Mouse (Mus musculus): ENCODE data around the gene Cntn1. TPM values are rescaled to one million over a fixed set of nuclear protein-coding genes. Genes with fewer than 3 reads are reported as not detected.
"Not testable (repeated sequence)": the region's sequence is repeated elsewhere in the genome, so short reads cannot be mapped to it uniquely, and the experiment has no call there.

Gene Cntn1
- polyA plus RNA-seq, 1 experiment from 2014 or later: 9.6 TPM

DNA sequence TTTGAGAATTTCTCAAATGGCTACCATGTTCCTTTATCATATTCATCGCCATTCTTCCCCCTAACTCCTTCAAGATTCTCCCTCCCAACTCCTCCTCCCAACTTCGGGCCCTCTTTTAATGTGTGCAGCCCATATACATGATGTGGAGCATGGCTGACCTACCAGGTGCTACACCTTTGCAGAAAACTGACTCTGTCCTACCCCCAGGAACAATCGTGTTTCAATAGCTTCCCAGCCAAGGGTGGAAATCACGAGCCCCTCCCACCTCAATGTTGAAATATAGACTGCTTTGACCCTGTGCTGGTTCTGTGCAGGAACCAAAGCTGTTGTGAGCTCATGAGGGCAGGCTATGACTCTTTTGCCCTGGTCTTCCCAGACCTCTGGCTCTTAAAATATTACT lies 236.7 kb downstream of the Cntn1 start:
- Histone ChIP-seq H3K4me3 (no peak overlapping the region), H3K27ac (no peak overlapping the region), H3K27me3 (no peaks in the 10 kb centered on the region), H3K36me3 (no peaks in the 10 kb centered on the region), H3K4me1 (no peaks in the 10 kb centered on the region), H3K9me3 (replicated peaks) (no peaks in the 10 kb centered on the region), H3K9ac (no peak overlapping the region), H3K4me2 (replicated peaks) (no peak overlapping the region)
- ATAC-seq (ENCODE audit: low FRiP score): no peak
- WGBS: 88% methylated on average over 4 of the region's 4 CpGs

DNA sequence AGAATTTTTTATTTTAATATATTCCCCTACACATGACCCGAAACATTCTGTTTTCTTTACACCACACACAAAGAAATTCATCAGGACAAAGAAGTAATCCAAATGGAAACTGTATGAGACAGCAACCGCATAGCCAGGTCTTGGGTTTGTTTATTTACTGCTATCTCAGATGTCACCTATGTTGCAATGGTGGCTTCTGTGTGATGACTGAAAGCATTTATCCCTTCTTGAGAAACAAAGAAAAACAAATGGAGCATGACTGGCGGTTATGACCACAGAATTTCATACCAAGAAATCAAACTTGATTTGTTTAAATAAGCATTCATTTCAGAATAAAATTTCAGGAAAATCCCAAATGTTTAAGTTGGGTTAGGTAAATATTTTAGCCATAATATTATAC lies 245.5 kb downstream of the Cntn1 start:
- no peaks in the 10 kb centered on the region for H3K9me3 ChIP-seq (replicated peaks)
- no peaks in the 10 kb centered on the region for H3K36me3 ChIP-seq
- H3K9ac ChIP-seq: no peak overlapping the region
- H3K27me3 ChIP-seq: no peaks in the 10 kb centered on the region
- no peak for ATAC-seq (ENCODE audit: low FRiP score)
- 87% methylated on average over 3 of the region's 3 CpGs for WGBS
- no peak overlapping the region for H3K4me2 ChIP-seq (replicated peaks)
- H3K27ac ChIP-seq: no peak overlapping the region
- H3K4me3 ChIP-seq: no peak overlapping the region
- no peaks in the 10 kb centered on the region for H3K4me1 ChIP-seq

DNA sequence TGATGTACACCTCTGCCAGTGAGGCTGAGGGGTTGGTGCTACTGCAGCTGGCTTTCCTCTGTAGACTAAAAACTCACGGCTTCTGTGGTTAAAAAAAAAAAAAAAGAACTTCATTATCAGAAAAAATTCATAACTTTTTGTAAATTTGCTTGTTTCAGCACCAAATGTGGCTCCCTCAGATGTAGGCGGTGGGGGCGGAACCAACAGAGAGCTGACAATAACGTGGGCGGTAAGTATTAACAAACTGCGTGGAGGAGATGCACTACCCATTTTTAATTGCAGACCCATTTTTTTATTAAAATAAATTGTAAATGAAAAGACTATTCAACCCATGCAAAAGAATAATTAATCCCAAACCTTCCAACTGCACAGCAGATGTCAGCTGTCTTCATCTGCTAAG lies 251.8 kb downstream of the Cntn1 start:
- WGBS: 82% methylated on average over 6 of the region's 6 CpGs

DNA sequence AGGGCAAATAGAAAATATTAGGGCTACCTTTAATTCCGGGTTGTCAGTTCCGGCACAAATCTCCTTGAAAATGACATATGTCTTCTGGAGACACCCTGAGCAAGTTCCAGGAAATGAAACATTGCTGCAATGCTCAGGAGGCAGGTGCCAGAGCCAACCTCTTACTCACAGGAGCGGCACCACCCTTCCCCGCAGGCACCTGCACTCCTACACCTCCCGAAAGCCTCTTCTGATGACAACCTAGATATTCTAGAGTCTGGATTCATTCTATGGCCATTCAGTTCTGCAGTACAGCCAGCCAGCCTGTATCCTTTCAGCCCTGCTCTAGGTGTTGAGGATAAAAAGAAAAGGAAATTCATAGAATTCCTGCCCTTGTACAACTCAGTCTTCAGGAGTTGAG lies 253.3 kb downstream of the Cntn1 start:
- ATAC-seq (ENCODE audit: low FRiP score): no peak
- 84% methylated on average over 5 of the region's 5 CpGs for WGBS

More for the DNA sequence above, 251.8 kb downstream of the Cntn1 start:
- no peak overlapping the region for H3K4me3 ChIP-seq
- H3K4me1 ChIP-seq: no peaks in the 10 kb centered on the region
- no peak overlapping the region for H3K9ac ChIP-seq
- no peak overlapping the region for H3K27ac ChIP-seq
- no peaks in the 10 kb centered on the region for H3K36me3 ChIP-seq
- H3K27me3 ChIP-seq: no peaks in the 10 kb centered on the region
- no peaks in the 10 kb centered on the region for H3K9me3 ChIP-seq (replicated peaks)
- no peak overlapping the region for H3K4me2 ChIP-seq (replicated peaks)
- no peak for ATAC-seq (ENCODE audit: low FRiP score)

DNA sequence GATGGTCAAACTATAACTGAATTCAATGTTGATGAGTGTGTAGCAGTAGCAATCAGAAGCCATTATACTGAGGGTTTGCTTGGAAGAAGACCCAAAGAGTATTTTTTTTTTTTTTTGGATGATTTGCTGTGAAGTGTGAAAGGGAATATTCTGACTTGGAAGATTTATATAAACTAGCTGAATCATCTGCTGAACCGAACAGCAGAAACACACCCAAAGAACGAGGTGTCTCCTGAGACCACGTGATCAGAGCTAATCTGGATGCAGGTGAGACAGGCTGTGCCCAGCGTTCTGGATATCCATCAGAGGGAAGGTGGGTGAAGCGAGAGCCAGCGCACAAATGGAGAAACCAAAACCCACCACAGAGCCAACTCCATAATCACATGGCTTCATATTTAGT lies 271.0 kb downstream of the Cntn1 start:
- Histone ChIP-seq H3K4me1 (no peaks in the 10 kb centered on the region), H3K27me3 (no peaks in the 10 kb centered on the region), H3K36me3 (no peaks in the 10 kb centered on the region), H3K4me3 (no peak overlapping the region), H3K27ac (no peak overlapping the region), H3K4me2 (replicated peaks) (no peak overlapping the region), H3K9me3 (replicated peaks) (no peaks in the 10 kb centered on the region), H3K9ac (no peak overlapping the region)
- ATAC-seq (ENCODE audit: low FRiP score): no peak
- 94% methylated on average over 6 of the region's 6 CpGs for WGBS

More for the DNA sequence above, 253.3 kb downstream of the Cntn1 start:
- H3K36me3 ChIP-seq: no peaks in the 10 kb centered on the region
- H3K9me3 ChIP-seq (replicated peaks): no peaks in the 10 kb centered on the region
- H3K9ac ChIP-seq: no peak overlapping the region
- no peak overlapping the region for H3K27ac ChIP-seq
- no peaks in the 10 kb centered on the region for H3K4me1 ChIP-seq
- H3K4me3 ChIP-seq: no peak overlapping the region
- no peak overlapping the region for H3K4me2 ChIP-seq (replicated peaks)
- H3K27me3 ChIP-seq: no peaks in the 10 kb centered on the region

DNA sequence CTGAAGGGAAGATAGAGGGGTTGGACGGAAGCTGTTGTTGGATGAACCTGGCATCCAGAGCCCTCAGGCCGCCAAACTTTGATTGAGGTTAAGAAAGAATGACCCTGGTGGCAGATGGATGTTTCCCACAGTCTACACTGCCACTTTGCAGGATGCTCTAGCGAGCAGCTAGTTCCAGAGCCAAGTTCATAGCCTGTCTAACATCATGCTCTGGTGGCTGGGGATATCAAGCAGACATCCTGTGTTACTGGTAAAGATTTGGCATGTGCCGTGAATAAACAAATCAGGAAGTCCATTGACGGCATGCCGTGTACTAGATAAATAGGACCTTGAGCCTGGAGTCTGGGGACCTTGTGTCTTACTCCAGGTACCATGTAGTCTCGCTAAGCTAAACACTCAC lies 276.1 kb downstream of the Cntn1 start:
- Histone ChIP-seq H3K36me3 (no peaks in the 10 kb centered on the region), H3K4me1 (no peaks in the 10 kb centered on the region), H3K9me3 (replicated peaks) (no peaks in the 10 kb centered on the region), H3K4me2 (replicated peaks) (no peak overlapping the region), H3K27ac (no peak overlapping the region), H3K9ac (no peak overlapping the region), H3K4me3 (no peak overlapping the region), H3K27me3 (no peaks in the 10 kb centered on the region)
- WGBS: 89% methylated on average over 7 of the region's 7 CpGs
- no peak for ATAC-seq (ENCODE audit: low FRiP score)

DNA sequence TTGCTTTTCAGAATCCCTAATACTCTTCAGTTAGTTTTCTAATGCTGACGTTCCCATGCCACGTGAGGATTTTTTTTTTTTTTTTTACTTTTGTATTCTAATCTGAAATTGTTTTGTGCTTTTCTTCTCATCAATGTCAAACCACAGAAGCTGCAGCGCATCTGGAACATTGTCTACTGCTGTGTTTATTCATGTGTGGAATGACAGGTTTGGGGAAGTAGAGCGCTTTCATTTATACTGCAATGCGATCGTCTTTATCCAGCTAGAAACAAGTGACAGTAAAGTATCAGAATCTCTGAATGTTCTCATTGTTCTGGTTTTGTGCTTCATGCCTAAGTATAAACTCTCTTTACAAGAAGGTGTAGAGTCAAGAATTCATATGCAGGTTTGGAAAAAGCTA lies 289.3 kb downstream of the Cntn1 start:
- WGBS: 63% methylated on average over 6 of the region's 6 CpGs
- no peaks in the 10 kb centered on the region for H3K36me3 ChIP-seq
- no peak overlapping the region for H3K27ac ChIP-seq
- no peak for ATAC-seq (ENCODE audit: low FRiP score)
- H3K27me3 ChIP-seq: no peaks in the 10 kb centered on the region
- no peaks in the 10 kb centered on the region for H3K9me3 ChIP-seq (replicated peaks)
- H3K4me1 ChIP-seq: no peaks in the 10 kb centered on the region
- no peak overlapping the region for H3K4me2 ChIP-seq (replicated peaks)
- H3K9ac ChIP-seq: no peak overlapping the region
- no peak overlapping the region for H3K4me3 ChIP-seq

DNA sequence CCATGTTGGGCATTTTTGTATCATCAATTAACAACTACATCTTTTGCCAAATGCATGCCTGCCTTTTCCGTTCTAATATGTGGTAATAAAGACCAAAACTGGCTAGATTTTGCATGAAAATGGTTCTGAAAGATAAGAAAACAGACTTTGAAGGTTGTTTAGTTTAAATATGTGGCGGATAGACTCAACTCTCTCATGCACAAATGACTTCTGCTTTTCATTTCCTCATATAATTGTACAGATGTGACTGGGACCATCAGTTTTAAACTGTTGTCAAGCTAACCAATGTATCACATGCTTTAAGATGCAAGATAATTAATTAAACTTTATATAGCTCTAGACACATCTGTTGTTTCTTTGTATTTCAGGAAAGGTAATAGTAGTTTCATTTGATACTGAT lies 290.5 kb downstream of the Cntn1 start:
- H3K9ac ChIP-seq: no peak overlapping the region
- H3K27me3 ChIP-seq: no peaks in the 10 kb centered on the region
- no peak overlapping the region for H3K4me3 ChIP-seq
- no peak overlapping the region for H3K4me2 ChIP-seq (replicated peaks)
- H3K4me1 ChIP-seq: no peaks in the 10 kb centered on the region
- H3K27ac ChIP-seq: no peak overlapping the region
- H3K9me3 ChIP-seq (replicated peaks): no peaks in the 10 kb centered on the region
- no peak for ATAC-seq (ENCODE audit: low FRiP score)
- no peaks in the 10 kb centered on the region for H3K36me3 ChIP-seq
- 81% methylated on average over 2 of the region's 2 CpGs for WGBS

DNA sequence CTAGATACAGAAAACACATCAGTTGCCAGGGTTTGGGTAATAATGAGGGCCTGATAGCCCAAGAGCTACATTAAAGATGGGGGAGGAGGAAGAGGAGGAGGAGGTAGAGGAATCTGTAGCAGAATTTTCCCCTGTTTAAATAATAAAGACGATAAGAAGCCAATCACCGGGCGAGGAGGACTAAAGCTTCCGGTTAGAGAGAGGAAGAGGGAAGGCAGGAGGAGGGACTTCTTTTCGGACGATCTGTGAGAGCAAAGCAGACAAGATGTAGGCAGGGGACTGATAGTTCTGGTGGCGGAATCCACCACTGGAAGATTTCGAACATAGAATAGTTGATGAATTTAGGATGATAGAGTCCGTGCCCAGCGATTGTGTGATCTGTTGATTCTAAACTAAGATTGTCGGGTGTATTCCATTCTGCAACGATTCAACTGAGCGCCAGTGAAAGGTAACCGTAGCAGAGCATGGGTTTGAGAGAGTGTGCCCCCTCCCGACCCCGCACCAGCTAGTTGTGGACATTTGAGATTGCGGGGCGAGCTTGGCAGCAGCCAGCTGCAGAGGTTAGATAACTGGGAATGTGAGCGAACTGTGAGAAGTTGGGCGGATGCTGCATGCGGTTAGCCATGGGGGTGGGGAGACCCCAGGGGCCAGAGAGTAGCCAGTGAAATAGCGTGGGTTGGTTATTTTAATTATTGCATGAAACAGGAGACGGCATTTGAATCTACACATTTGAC lies 293.3 kb downstream of the Cntn1 start:
- no peak overlapping the region for H3K4me2 ChIP-seq (replicated peaks)
- 79% methylated on average over 23 of the region's 23 CpGs for WGBS
- H3K9ac ChIP-seq: no peak overlapping the region
- no peaks in the 10 kb centered on the region for H3K27me3 ChIP-seq
- ATAC-seq (ENCODE audit: low FRiP score): no peak
- H3K4me3 ChIP-seq: peak overlapping the region; percentile 17; the same call in 1 of the 2 replicates
- H3K9me3 ChIP-seq (replicated peaks): no peaks in the 10 kb centered on the region
- no peaks in the 10 kb centered on the region for H3K36me3 ChIP-seq
- no peak overlapping the region for H3K27ac ChIP-seq
- peaks cover 7% of the 10 kb centered on the region for H3K4me1 ChIP-seq

DNA sequence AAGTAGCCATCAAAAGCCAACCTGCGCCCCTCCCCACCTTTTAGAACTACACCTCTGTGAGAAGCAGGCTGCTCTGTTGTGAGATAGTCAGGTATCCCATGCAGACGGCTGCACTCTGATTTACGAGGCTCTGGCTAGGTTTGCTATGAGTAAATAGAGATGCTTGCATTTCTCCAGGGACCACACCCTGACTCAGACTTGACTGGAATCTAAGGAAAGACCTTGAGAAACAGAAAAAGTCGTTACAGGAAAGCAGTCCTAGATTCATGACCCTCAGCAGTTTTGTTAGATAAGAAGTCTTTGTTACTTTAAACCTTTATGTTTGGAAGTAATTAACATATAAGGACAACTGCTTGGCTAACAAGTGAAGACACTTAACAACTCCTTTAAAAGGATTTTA lies 296.5 kb downstream of the Cntn1 start:
- H3K36me3 ChIP-seq: no peaks in the 10 kb centered on the region
- H3K27ac ChIP-seq: no peak overlapping the region
- H3K27me3 ChIP-seq: no peaks in the 10 kb centered on the region
- peaks cover 7% of the 10 kb centered on the region for H3K4me1 ChIP-seq
- no peak overlapping the region for H3K4me2 ChIP-seq (replicated peaks)
- 52% methylated on average over 4 of the region's 4 CpGs for WGBS
- H3K9ac ChIP-seq: no peak overlapping the region
- ATAC-seq (ENCODE audit: low FRiP score): no peak
- H3K4me3 ChIP-seq: no peak overlapping the region
- no peaks in the 10 kb centered on the region for H3K9me3 ChIP-seq (replicated peaks)

DNA sequence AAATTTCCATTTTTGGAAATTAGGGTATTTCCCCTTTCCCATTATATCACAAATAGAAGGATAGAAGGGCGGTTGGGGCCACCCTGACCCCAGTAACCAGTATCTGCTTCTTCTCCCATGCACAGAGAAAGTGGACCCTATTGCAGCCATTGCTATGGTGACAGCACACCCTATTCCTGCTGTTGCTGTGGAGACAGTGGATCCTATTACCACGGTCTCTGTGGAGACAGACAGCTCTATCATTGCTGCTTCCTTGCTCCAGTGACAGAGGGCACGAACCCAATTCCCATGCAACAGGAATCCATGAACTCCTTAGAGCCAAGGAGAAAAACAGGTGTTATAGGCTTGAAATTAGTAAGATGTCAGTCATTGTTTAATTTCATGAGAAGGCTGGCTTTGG lies 296.9 kb downstream of the Cntn1 start:
- peak; percentile 77; the same call in 1 of the 2 replicates for ATAC-seq (ENCODE audit: low FRiP score)
- no peaks in the 10 kb centered on the region for H3K9me3 ChIP-seq (replicated peaks)
- H3K27ac ChIP-seq: no peak overlapping the region
- no peaks in the 10 kb centered on the region for H3K27me3 ChIP-seq
- no peak overlapping the region for H3K9ac ChIP-seq
- H3K4me1 ChIP-seq: peaks cover 7% of the 10 kb centered on the region
- H3K4me3 ChIP-seq: no peak overlapping the region
- H3K36me3 ChIP-seq: no peaks in the 10 kb centered on the region
- WGBS: 10% methylated on average over 3 of the region's 3 CpGs
- H3K4me2 ChIP-seq (replicated peaks): no peak overlapping the region

DNA sequence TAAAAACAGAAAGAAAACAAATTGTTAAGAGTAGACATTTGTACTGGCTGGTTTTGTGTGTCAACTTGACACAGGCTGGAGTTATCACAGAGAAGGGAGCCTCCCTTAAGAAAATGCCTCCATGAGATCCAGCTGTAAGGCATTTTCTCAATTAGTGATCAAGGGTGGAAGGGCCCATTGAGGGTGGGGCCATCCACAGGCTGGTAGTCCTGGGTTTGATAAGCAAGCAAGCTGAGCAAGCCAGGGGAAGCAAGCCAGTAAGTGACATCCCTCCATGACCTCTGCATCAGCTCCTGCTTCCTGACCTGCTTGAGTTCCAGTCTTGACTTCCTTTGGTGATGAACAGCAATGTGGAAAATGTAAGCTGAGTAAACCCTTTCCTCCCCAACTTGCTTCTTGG lies 297.5 kb downstream of the Cntn1 start:
- not testable (repeated sequence) for H3K9me3 ChIP-seq (replicated peaks); H3K36me3 ChIP-seq; ATAC-seq (ENCODE audit: low FRiP score); H3K27me3 ChIP-seq; H3K4me2 ChIP-seq (replicated peaks); H3K4me3 ChIP-seq; H3K27ac ChIP-seq; H3K4me1 ChIP-seq; H3K9ac ChIP-seq

DNA sequence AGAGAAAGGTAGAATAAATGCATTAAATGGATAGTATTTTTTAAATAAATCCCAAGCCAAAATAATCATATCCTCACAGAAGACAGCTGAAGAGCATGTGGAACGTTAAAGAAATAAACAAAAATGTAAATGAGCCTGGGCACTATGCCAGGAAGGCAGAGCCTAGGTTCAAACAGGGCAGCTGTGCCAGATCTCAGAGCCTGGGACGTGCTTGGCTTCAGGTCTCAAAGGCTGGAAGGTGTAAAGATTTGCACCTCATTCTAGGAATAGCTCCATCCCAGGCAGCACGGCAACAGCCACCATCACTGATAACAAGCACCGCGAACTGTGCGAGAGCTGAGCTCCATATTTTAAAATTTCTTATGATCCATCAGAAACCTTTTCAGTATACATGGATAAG lies 313.2 kb downstream of the Cntn1 start:
- Histone ChIP-seq H3K9ac (no peak overlapping the region), H3K4me1 (no peaks in the 10 kb centered on the region), H3K27ac (no peak overlapping the region), H3K36me3 (no peaks in the 10 kb centered on the region), H3K4me2 (replicated peaks) (no peak overlapping the region), H3K4me3 (no peak overlapping the region), H3K27me3 (no peaks in the 10 kb centered on the region), H3K9me3 (replicated peaks) (no peaks in the 10 kb centered on the region)
- no peak for ATAC-seq (ENCODE audit: low FRiP score)
- WGBS: 77% methylated on average over 6 of the region's 6 CpGs

All from hindbrain, embryonic 12.5 days (tissue).